Mouse (Mus musculus) myocyte (in vitro differentiated cells): ENCODE data around the gene Slc25a10. TPM values are rescaled to one million over a fixed set of nuclear protein-coding genes. Genes with fewer than 3 reads are reported as not detected.

ENCODE experiments used
- H3K27me3 ChIP-seq: one replicate; pipeline ENCODE4 v1.6.1; 2011; ENCODE audit not compliant: control insufficient read depth, insufficient read depth, insufficient read length
- H3K36me3 ChIP-seq: one replicate; pipeline ENCODE4 v1.6.1; 2011; ENCODE audit not compliant: control insufficient read depth, insufficient read depth
- H3K4me2 ChIP-seq: one replicate; pipeline ENCODE4 v1.6.1; 2011; ENCODE audit warnings: low read depth, control low read depth
- H3K4me3 ChIP-seq: one replicate; pipeline ENCODE4 v1.5.1; 2011; ENCODE audit warnings: mild to moderate bottlenecking, control low read depth, moderate library complexity
- H3K79me2 ChIP-seq: one replicate; pipeline ENCODE4 v1.6.1; 2011; ENCODE audit not compliant: control insufficient read depth, insufficient read depth
- H3ac ChIP-seq: one replicate; pipeline ENCODE4 v1.6.1; 2011; ENCODE audit not compliant: control insufficient read depth, insufficient read length
- CEBPB ChIP-seq: IDR thresholded peaks from 2 replicates; pipeline ENCODE4 v1.6.1; 2011; ENCODE audit warnings: mild to moderate bottlenecking, moderate library complexity; ENCODE audit not compliant: poor library complexity, insufficient read depth, severe bottlenecking
- E2F4 ChIP-seq: IDR thresholded peaks from one replicate; pipeline ENCODE4 v1.6.1; 2011; ENCODE audit warnings: mild to moderate bottlenecking, control low read depth, moderate library complexity; ENCODE audit not compliant: insufficient read depth
- MAX ChIP-seq: IDR thresholded peaks from one replicate; pipeline ENCODE4 v1.6.1; 2011; ENCODE audit warnings: low read depth, mild to moderate bottlenecking, control low read depth
- MYOD1 ChIP-seq, 3 experiments: IDR thresholded peaks; one replicate each; pipeline ENCODE4 v1.6.1; 2011; ENCODE audit warnings: control low read depth in 2 of 3, low read depth in 2 of 3, mild to moderate bottlenecking in 2 of 3, moderate library complexity in 1 of 3; ENCODE audit not compliant: insufficient read length in 2 of 3, control insufficient read depth in 1 of 3
- MYOG ChIP-seq, 3 experiments: IDR thresholded peaks; one replicate each; pipeline ENCODE4 v1.6.1; 2011; ENCODE audit warnings: control low read depth in 2 of 3, low read depth in 2 of 3, mild to moderate bottlenecking in 2 of 3; ENCODE audit not compliant: insufficient read length in 2 of 3, control insufficient read depth in 1 of 3, insufficient read depth in 1 of 3
- POLR2A ChIP-seq: IDR thresholded peaks from one replicate; pipeline ENCODE4 v1.6.1; 2011; ENCODE audit warnings: low read depth, mild to moderate bottlenecking, control low read depth, moderate library complexity; ENCODE audit not compliant: insufficient read length
- POLR2AphosphoS2 ChIP-seq: IDR thresholded peaks from one replicate; pipeline ENCODE4 v1.6.1; 2011; ENCODE audit warnings: low read depth, control low read depth; ENCODE audit not compliant: insufficient read length
- REST ChIP-seq: IDR thresholded peaks from one replicate; pipeline ENCODE4 v1.6.1; 2011; ENCODE audit warnings: mild to moderate bottlenecking, control low read depth, moderate library complexity; ENCODE audit not compliant: insufficient read depth, insufficient read length
- SRF ChIP-seq: IDR thresholded peaks from one replicate; pipeline ENCODE4 v1.6.1; 2011; ENCODE audit warnings: low read depth; ENCODE audit not compliant: control insufficient read depth, insufficient read length
- TCF12 ChIP-seq: IDR thresholded peaks from one replicate; pipeline ENCODE4 v1.6.1; 2011; ENCODE audit warnings: mild to moderate bottlenecking, control low read depth; ENCODE audit not compliant: poor library complexity, insufficient read depth, severe bottlenecking
- TCF3 ChIP-seq: IDR thresholded peaks from one replicate; pipeline ENCODE4 v1.6.1; 2011; ENCODE audit warnings: low read depth, control low read depth; ENCODE audit not compliant: insufficient read length
- USF1 ChIP-seq: IDR thresholded peaks from one replicate; pipeline ENCODE4 v1.6.1; 2011; ENCODE audit warnings: low read depth, mild to moderate bottlenecking, control low read depth, moderate library complexity
- polyA plus RNA-seq: library from polyadenylated mRNA; unstranded; fragments of >200 nt; fragmentation: generic; extraction: Trizol; gene quantifications from one replicate; pipeline ENCODE4 v1.2.1, GENCODE M21; 2012; ENCODE audit warnings: missing spikeins

The Slc25a10 gene
- polyA plus RNA-seq, 1 experiment: 43.8 TPM

GRCm38 (mm10) chr11:120520498-120520897 lies 28.9 kb downstream of the Slc25a10 start:
- H3K4me2 ChIP-seq: no peak overlapping the region
- H3K79me2 ChIP-seq: no peaks in the 10 kb centered on the region
- TF ChIP-seq MAX: no peak
- TF ChIP-seq E2F4: no peak
- TF ChIP-seq MYOG (IDR thresholded peaks at IDR 0.05; ENCODE audit: control insufficient read depth in 1 of 3, insufficient read depth in 1 of 3, insufficient read length in 2 of 3, low read depth in 2 of 3): no peak
- TF ChIP-seq USF1: no peak
- TF ChIP-seq TCF3: no peak
- TF ChIP-seq REST: no peak
- no peak for TF ChIP-seq CEBPB
- TF ChIP-seq TCF12: no peak
- TF ChIP-seq SRF: no peak
- no peak overlapping the region for H3ac ChIP-seq
- H3K36me3 ChIP-seq: no peaks in the 10 kb centered on the region
- peak overlapping the region; percentile 3 for H3K4me3 ChIP-seq
- no peaks in the 10 kb centered on the region for H3K27me3 ChIP-seq

- no peaks in the 10 kb centered on the region for H3K27me3 ChIP-seq
- no peaks in the 10 kb centered on the region for H3K79me2 ChIP-seq
- no peaks in the 10 kb centered on the region for H3K36me3 ChIP-seq
- H3ac ChIP-seq: no peak overlapping the region
- no peak for TF ChIP-seq CEBPB
- no peak for TF ChIP-seq REST
- TF ChIP-seq MYOG (IDR thresholded peaks at IDR 0.05; ENCODE audit: control insufficient read depth in 1 of 3, insufficient read depth in 1 of 3, insufficient read length in 2 of 3, low read depth in 2 of 3): peak in 1 of 3 experiments; percentile 48
- no peak for TF ChIP-seq TCF3
- TF ChIP-seq SRF: no peak
- TF ChIP-seq MAX: no peak
- no peak for TF ChIP-seq POLR2AphosphoS2
- TF ChIP-seq USF1: no peak
- H3K4me2 ChIP-seq: no peak overlapping the region
- no peak overlapping the region for H3K4me3 ChIP-seq
These were observed 29.4 kb downstream of the Slc25a10 start for GRCm38 (mm10) chr11:120520967-120521540.

DNA sequence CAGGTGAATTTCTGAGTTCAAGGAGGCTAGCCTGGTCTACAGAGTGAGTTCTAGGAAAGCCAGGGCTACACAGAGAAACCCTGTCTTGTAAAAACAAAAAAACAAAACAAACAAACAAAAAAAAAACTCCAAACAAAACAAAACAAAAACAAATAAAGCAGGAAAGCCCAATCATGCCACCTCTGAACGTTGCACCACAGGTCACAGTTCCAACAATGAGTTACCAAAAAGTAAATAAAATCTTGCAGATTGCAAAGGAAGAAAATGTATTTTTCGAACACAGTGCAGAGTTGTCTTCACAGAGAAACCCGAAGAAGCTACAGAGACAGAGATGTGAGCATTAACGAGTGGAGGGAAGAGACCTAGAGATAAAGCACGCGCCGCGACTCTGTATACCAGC lies 30.9 kb downstream of the Slc25a10 start:
- no peak overlapping the region for H3K4me3 ChIP-seq
- H3K4me2 ChIP-seq: no peak overlapping the region
- no peaks in the 10 kb centered on the region for H3K27me3 ChIP-seq
- TF ChIP-seq CEBPB (no peak), USF1 (no peak), MYOG (IDR thresholded peaks at IDR 0.05; ENCODE audit: control insufficient read depth in 1 of 3, insufficient read depth in 1 of 3, insufficient read length in 2 of 3, low read depth in 2 of 3) (no peak), POLR2A (no peak), TCF12 (no peak), MYOD1 (IDR thresholded peaks at IDR 0.05; ENCODE audit: control insufficient read depth in 1 of 3, insufficient read length in 2 of 3, low read depth in 2 of 3) (no peak), MAX (no peak), REST (no peak), E2F4 (no peak), TCF3 (no peak), POLR2AphosphoS2 (no peak), SRF (no peak)
- H3K36me3 ChIP-seq: no peaks in the 10 kb centered on the region
- no peaks in the 10 kb centered on the region for H3K79me2 ChIP-seq
- H3ac ChIP-seq: no peak overlapping the region

DNA sequence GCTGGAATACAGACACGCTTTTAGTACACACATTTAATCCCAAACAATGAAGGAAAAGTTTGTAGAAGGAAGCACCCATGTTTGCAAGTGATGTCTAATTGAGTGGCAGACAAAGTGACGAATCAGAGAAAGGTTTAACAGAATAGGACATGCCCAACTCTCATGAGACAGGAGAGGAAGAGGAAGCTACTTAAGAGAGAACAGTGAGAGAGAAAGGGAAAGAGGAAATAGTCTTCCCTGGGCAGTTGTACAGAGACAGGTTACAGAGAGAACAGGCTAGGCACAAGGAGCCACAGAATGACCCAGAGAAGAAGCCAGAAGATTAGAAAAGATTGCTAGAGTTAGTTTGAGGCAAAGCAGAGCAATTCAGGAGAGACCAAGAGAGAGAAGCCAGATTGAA lies 34.3 kb downstream of the Slc25a10 start:
- no peaks in the 10 kb centered on the region for H3K36me3 ChIP-seq
- no peak overlapping the region for H3K4me2 ChIP-seq
- TF ChIP-seq POLR2A (no peak), MYOG (IDR thresholded peaks at IDR 0.05; ENCODE audit: control insufficient read depth in 1 of 3, insufficient read depth in 1 of 3, insufficient read length in 2 of 3, low read depth in 2 of 3) (no peak), MYOD1 (IDR thresholded peaks at IDR 0.05; ENCODE audit: control insufficient read depth in 1 of 3, insufficient read length in 2 of 3, low read depth in 2 of 3) (no peak), TCF12 (no peak), CEBPB (no peak), MAX (no peak), POLR2AphosphoS2 (no peak), REST (no peak), SRF (no peak), E2F4 (no peak), TCF3 (no peak), USF1 (no peak)
- H3ac ChIP-seq: no peak overlapping the region
- H3K79me2 ChIP-seq: no peaks in the 10 kb centered on the region
- H3K27me3 ChIP-seq: peaks cover 27% of the 10 kb centered on the region
- H3K4me3 ChIP-seq: no peak overlapping the region
